Mouse (Mus musculus) lung, postnatal 0 days (tissue): Measurements from ENCODE around the gene Gnai3. TPM values are rescaled to one million over a fixed set of nuclear protein-coding genes. Genes with fewer than 3 reads are reported as not detected.

ENCODE experiments used
- ATAC-seq: fragments of 200-750 bp; cut with Nextera tagmentation; 2 replicates; pipeline ENCODE4 v1.8.0; 2017; ENCODE audit warnings: moderate library complexity
- DNase-seq: peaks from one replicate; pipeline ENCODE4 v3.0.0-alpha.2; 2016; ENCODE audit warnings: low spot score
- H3K27ac ChIP-seq: fragments of 300-500 bp; sonication (generic); 2 replicates; pipeline ENCODE4 v1.5.1; 2014; ENCODE audit warnings: antibody characterized with exemption, mild to moderate bottlenecking, low read length, mixed read lengths
- H3K27me3 ChIP-seq: fragments of 300-500 bp; sonication (generic); replicated peaks from 2 replicates; pipeline ENCODE4 v1.6.1; 2014; ENCODE audit warnings: low read length, mixed read lengths; ENCODE audit not compliant: insufficient read depth
- H3K36me3 ChIP-seq: fragments of 300-500 bp; sonication (generic); 2 replicates; pipeline ENCODE4 v1.6.1; 2014; ENCODE audit warnings: low read length, mixed read lengths; ENCODE audit not compliant: insufficient read depth
- H3K4me1 ChIP-seq: fragments of 300-500 bp; sonication (generic); 2 replicates; pipeline ENCODE4 v1.6.1; 2014; ENCODE audit warnings: antibody characterized with exemption, low read depth, low read length, mixed read lengths; ENCODE audit not compliant: insufficient read depth
- H3K4me2 ChIP-seq: fragments of 300-500 bp; sonication (generic); replicated peaks from 2 replicates; pipeline ENCODE4 v1.6.1; 2014; ENCODE audit warnings: low read depth, mild to moderate bottlenecking, low read length, moderate library complexity, mixed read lengths
- H3K4me3 ChIP-seq: fragments of 300-500 bp; sonication (generic); 2 replicates; pipeline ENCODE4 v1.5.1; 2014; ENCODE audit warnings: low read depth, low read length
- H3K9ac ChIP-seq: fragments of 300-500 bp; sonication (generic); replicated peaks from 2 replicates; pipeline ENCODE4 v1.6.1; 2014; ENCODE audit warnings: low read depth, mild to moderate bottlenecking
- H3K9me3 ChIP-seq: fragments of 300-500 bp; sonication (generic); 2 replicates; pipeline ENCODE4 v1.6.1; 2016; ENCODE audit warnings: low read length, mixed read lengths
- CTCF ChIP-seq: IDR thresholded peaks from 2 replicates; pipeline ENCODE4 v1.5.1; 2016; ENCODE audit warnings: antibody characterized with exemption, mild to moderate bottlenecking
- EP300 ChIP-seq: IDR thresholded peaks from 2 replicates; pipeline ENCODE4 v1.6.1; 2016; ENCODE audit warnings: antibody characterized with exemption, mild to moderate bottlenecking, control low read depth
- WGBS: fragments of 180-500 bp; shearing (Covaris S2); extraction: QIAGEN DNeasy Blood & Tissue Kit; methylation state at CpG from one replicate; pipeline ENCODE4 v1.1.7; 2014; 5-methylcytosine and 5-hydroxymethylcytosine counted together
- polyA plus RNA-seq: library from polyadenylated mRNA; unstranded; fragments of >200 nt; fragmentation: Nextera tagmentation; extraction: Ambion mirVana; gene quantifications from 2 replicates; pipeline ENCODE4 v1.2.1, GENCODE M21; 2015

Gnai3 gene
- polyA plus RNA-seq, 1 experiment from 2014 or later = 87.4 TPM

DNA sequence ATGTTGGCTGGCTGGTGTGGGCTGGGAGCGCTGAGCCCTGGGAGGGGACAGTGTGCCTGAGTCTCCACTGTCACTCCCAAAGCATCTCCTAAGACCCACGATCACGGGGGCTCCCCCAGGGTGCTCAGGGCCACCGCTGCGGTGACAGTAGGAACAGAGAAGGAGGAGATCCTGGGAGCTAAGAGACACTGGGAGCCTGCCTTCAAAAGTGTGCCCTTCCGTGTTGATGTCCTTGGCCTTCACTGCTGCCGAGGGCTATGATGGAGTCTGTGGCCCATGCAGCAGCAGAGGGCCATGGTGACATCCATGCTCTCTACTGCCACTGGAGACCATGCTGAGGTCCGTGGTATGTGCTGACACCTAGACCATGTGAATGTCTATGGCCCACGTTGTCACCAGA, 80.4 kb downstream of the Gnai3 start:
- H3K27me3 ChIP-seq = no peaks in the 10 kb centered on the region
- H3K4me3 ChIP-seq = no peak overlapping the region
- H3K4me2 ChIP-seq = no peak overlapping the region
- no peaks in the 10 kb centered on the region for H3K36me3 ChIP-seq
- no peaks in the 10 kb centered on the region for H3K9me3 ChIP-seq
- no peak for ATAC-seq
- no peak overlapping the region for H3K27ac ChIP-seq
- TF ChIP-seq CTCF (no peak), EP300 (no peak)
- DNase-seq = no peak
- H3K9ac ChIP-seq = no peak overlapping the region
- H3K4me1 ChIP-seq = no peaks in the 10 kb centered on the region
- 74% methylated on average over 9 of the region's 9 CpGs for WGBS

DNA sequence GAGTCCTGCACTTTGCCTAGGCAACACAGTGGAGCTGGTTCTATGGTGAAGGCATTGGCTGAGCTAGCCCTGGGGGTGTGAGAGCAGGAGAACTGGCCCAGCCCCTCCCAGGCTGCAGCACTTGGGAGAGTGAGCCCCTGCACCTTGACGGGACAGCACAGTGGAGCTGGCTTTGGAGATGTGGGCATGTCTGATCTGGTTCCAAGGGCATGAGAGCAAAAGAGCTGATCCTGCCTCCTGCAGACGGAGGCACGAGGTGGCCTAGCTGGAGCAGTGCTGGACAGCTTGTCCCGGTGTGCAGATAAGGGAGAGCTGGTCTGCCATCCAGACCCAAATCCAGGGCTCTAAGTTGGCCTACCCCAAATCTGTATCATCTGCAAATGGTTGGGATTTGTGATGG, 81.3 kb downstream of the Gnai3 start:
- Histone ChIP-seq H3K4me1 (no peaks in the 10 kb centered on the region), H3K27ac (no peak overlapping the region), H3K4me2 (no peak overlapping the region), H3K9me3 (no peaks in the 10 kb centered on the region), H3K4me3 (no peak overlapping the region), H3K9ac (no peak overlapping the region), H3K27me3 (no peaks in the 10 kb centered on the region), H3K36me3 (no peaks in the 10 kb centered on the region)
- WGBS = 58% methylated on average over 4 of the region's 4 CpGs
- TF ChIP-seq CTCF (no peak), EP300 (no peak)
- DNase-seq (no peak), ATAC-seq (no peak)

DNA sequence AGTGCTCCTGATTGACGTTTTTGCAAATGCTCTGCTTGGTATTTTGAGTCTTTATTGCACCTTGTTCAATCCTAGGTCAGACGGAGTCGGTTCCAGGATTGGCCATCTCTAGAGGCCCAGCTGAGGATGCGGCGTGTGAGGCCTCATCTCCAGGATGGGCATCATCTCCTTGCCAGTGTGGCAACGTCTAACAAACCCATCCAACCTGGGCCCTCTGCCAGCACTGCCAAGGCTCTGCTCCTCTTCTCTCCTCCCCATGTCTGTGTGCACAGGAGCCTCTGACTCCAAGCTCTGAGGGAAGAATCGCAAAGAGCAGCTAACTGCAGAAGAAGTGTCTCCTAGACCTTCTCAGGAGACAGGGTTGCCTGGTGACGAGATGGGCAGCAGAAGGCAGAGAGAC, 83.3 kb downstream of the Gnai3 start:
- Histone ChIP-seq H3K27me3 (no peaks in the 10 kb centered on the region), H3K36me3 (no peaks in the 10 kb centered on the region), H3K4me2 (no peak overlapping the region), H3K9me3 (no peaks in the 10 kb centered on the region), H3K4me1 (no peaks in the 10 kb centered on the region), H3K27ac (no peak overlapping the region), H3K9ac (no peak overlapping the region), H3K4me3 (no peak overlapping the region)
- no peak for DNase-seq
- 79% methylated on average over 8 of the region's 8 CpGs for WGBS
- TF ChIP-seq EP300 (no peak), CTCF (no peak)
- ATAC-seq = no peak

DNA sequence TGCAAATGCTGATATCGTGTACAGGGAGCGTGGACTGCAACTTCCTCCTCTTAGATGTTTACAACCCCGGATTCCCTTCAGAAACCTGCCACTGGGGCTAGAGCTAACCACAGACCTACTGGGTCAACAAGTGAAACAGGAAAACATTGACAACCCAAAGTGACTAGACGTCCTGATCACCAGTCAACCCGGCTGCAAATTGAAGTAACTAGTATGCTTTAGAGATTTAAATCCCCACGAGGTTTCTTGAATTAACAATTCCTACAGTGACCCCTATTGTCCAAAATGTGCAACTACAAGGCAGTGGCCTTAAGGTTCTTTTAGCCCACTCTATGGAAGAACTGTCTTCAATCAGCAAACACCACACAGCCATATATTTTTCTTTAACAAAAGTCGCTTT, 84.5 kb downstream of the Gnai3 start:
- Histone ChIP-seq H3K27me3 (no peaks in the 10 kb centered on the region; the same call in 1 of the 2 replicates), H3K9me3 (no peaks in the 10 kb centered on the region), H3K4me2 (peak overlapping the region; percentile 27; the same call in 1 of the 2 replicates), H3K4me1 (no peaks in the 10 kb centered on the region), H3K27ac (no peak overlapping the region), H3K9ac (no peak overlapping the region), H3K36me3 (no peaks in the 10 kb centered on the region), H3K4me3 (no peak overlapping the region)
- ATAC-seq (peak; percentile 19; the same call in 1 of the 2 replicates), DNase-seq (peak; percentile 82)
- TF ChIP-seq EP300 (no peak), CTCF (peak; percentile 85)
- WGBS = 11% methylated on average over 7 of the region's 7 CpGs

Other genes starting within 250 kb of the Gnai3 start
- 5.6 and 6.5 TPM in 2 replicates for gene Gstm7, start 214.3 kb downstream of the Gnai3 start, polyA plus RNA-seq
- 3.6 and 4.1 TPM in 2 replicates for gene Gstm6, start 202.4 kb downstream of the Gnai3 start, polyA plus RNA-seq
- 0.27 and 0.40 TPM in 2 replicates for gene Gstm3, start 176.9 kb downstream of the Gnai3 start, polyA plus RNA-seq
- gene Gstm2, start 159.7 kb downstream of the Gnai3 start, polyA plus RNA-seq = 129 and 132 TPM in 2 replicates
- gene Gstm1, start 128.2 kb downstream of the Gnai3 start, polyA plus RNA-seq = 230 and 249 TPM in 2 replicates
- 11.2 and 13.4 TPM in 2 replicates for gene Gstm4, start 101.3 kb downstream of the Gnai3 start, polyA plus RNA-seq
- gene Ampd2, start 59.5 kb downstream of the Gnai3 start, polyA plus RNA-seq = 11.6 and 12.6 TPM in 2 replicates
- gene Gnat2, start 53.4 kb downstream of the Gnai3 start, polyA plus RNA-seq = 0.33 and 0.45 TPM in 2 replicates
- not detected in 2 replicates for gene Gpr61, start 8.7 kb upstream of the Gnai3 start, polyA plus RNA-seq
- 4.6 TPM in 2 replicates for gene Amigo1, start 40.2 kb upstream of the Gnai3 start, polyA plus RNA-seq
- 4.8 and 4.9 TPM in 2 replicates for gene Cyb561d1, start 55.1 kb upstream of the Gnai3 start, polyA plus RNA-seq
- 6.1 and 6.7 TPM in 2 replicates for gene Atxn7l2, start 64.8 kb upstream of the Gnai3 start, polyA plus RNA-seq
- gene Sypl2, start 80.5 kb upstream of the Gnai3 start, polyA plus RNA-seq = not detected in 2 replicates
- 156 and 163 TPM in 2 replicates for gene Psma5, start 110.8 kb upstream of the Gnai3 start, polyA plus RNA-seq
- gene Sort1, start 137.9 kb upstream of the Gnai3 start, polyA plus RNA-seq = 30.8 and 34.2 TPM in 2 replicates
- gene Mybphl, start 218.8 kb upstream of the Gnai3 start, polyA plus RNA-seq = 5.6 and 7.1 TPM in 2 replicates
- 2.3 and 3.7 TPM in 2 replicates for gene Psrc1, start 237.7 kb upstream of the Gnai3 start, polyA plus RNA-seq